Mouse (Mus musculus): ENCODE data around the gene Tcirg1.

DNA sequence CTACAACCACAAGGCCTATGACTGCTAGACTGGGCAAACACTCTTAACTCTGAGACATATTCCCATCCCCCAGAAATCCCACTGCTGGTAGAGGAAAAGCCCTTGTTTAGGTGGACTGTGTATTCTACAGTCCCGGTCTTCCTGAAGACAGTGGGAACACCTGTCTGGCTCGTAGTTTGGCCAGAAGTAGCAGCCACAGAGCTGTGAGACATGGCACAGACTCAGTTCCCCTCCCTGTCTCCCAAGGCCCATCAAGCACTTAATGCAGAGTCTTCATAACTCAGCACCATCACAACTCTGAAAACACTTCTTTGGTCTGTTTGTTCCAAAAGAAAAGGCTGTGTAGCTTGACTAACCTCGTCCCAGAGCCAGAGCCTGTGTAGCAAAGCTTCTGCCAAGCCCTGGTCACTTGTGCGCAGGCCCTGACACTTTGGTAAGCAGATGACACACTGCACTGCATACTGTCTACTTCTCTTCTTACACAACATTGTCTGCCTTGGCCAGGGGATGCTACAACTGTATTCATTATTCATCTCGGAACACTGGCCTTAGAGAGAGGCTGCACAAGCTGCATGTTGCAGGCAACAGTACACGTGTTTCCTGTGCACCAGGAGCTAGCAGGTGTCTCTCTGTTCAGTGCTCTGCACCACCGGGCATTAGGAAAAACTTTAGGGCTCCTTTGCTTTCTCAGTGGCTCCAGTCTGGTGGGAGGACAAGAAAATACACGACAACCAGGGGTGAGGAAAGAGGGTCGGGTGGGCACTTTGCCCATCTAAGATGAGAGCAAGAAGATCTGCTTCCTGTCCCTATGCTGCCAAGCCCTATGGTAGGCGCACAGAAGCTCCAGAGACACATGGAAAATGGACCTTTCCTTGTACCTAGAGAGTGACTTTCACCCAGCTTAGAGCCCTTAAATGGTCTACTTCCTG, 60.0 kb downstream of the Tcirg1 start:
- no peak for TF ChIP-seq CTCF (IDR thresholded peaks at IDR 0.05; ENCODE audit: low read depth)
- TF ChIP-seq EP300 (IDR thresholded peaks at IDR 0.05; ENCODE audit: low read depth) = no peak

Measured in heart, postnatal 0 days (tissue).